ENCODE assay signal across 22 mouse cellular contexts in the genomic region with DNA sequence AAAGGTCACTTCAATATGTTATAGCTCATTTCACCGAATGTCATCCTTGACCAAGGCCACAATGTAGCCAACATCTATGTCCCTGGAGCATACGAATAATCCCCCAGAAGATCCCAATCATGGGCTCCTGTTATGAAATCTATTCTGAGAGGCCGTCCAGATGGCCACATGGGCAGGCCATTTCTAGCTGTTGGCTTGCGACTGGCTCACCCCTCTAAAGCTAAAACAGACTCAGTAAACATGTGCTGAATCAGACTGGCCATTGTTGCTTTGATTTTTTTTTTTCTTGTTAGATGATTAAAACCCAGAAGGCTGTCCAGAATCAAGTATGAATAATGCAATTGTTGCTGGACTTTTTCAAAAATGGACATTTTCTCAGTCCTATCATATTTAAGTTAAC.
"Had no signal": no experiment of that assay in that cellular context is flagged by ENCODE, and none has a peak within 500 bp of the region (broad histone marks: within the 10 kb centered on the region; RNA-seq: fewer than 3 reads in every experiment).

No protein-coding gene starts in this region.

- H3K36me3 ChIP-seq: heart, embryonic 10.5 days; heart, embryonic 12.5 days; hindbrain, embryonic 13.5 days; hindbrain, embryonic 15.5 days; kidney, embryonic 15.5 days; limb, embryonic 13.5 days; limb, embryonic 15.5 days; liver, embryonic 12.5 days had no signal

- H3K4me3 ChIP-seq: heart, embryonic 10.5 days; heart, embryonic 12.5 days; hindbrain, embryonic 13.5 days; hindbrain, embryonic 15.5 days; kidney, embryonic 15.5 days; limb, embryonic 13.5 days; limb, embryonic 15.5 days; liver, embryonic 12.5 days had no signal

- H3K4me1 ChIP-seq: heart, embryonic 10.5 days; hindbrain, embryonic 13.5 days; hindbrain, embryonic 15.5 days; kidney, embryonic 15.5 days; limb, embryonic 13.5 days; limb, embryonic 15.5 days; liver, embryonic 12.5 days had no signal

- DNase-seq: gastrocnemius, postnatal 14 days; gastrocnemius, postnatal 36 days; heart, adult 18-20 months; heart, postnatal 10 days; kidney, adult 11 months; kidney, adult 2 months; kidney, adult 9 months; kidney, postnatal 14 days; kidney, postnatal 36 days; layer of hippocampus, adult 9-11 months; layer of hippocampus, postnatal 36 days; left cerebral cortex, postnatal 4 days had no signal

- H3K27ac ChIP-seq: heart, embryonic 10.5 days; hindbrain, embryonic 13.5 days; hindbrain, embryonic 15.5 days; hindbrain, postnatal 0 days; kidney, embryonic 15.5 days; kidney, postnatal 0 days; limb, embryonic 13.5 days; limb, embryonic 15.5 days; liver, embryonic 12.5 days had no signal

- H3K27me3 ChIP-seq: heart, embryonic 12.5 days; hindbrain, embryonic 13.5 days; hindbrain, embryonic 15.5 days; kidney, embryonic 15.5 days; limb, embryonic 13.5 days; limb, embryonic 15.5 days; liver, embryonic 12.5 days had no signal
